Mouse (Mus musculus) ovary, adult 18-20 months (tissue): Measurements from ENCODE around the gene Gzmf.
"Not testable (repeated sequence)": the region's sequence is repeated elsewhere in the genome, so short reads cannot be mapped to it uniquely, and the experiment has no call there.

Experiments used
- DNase-seq: peaks from one replicate; pipeline ENCODE4 v3.0.0; 2022; ENCODE audit warnings: low spot score, mixed read lengths

Gzmf gene

GRCm38 (mm10) chr14:56211317-56211716 lies at the start of gene Gzmf:
TSS of gene Gzmf (minus strand) at chr14:56211417.
- DNase-seq: no peak

GRCm38 (mm10) chr14:56240409-56240808 lies 29.2 kb upstream of the Gzmf start:
- no peak for DNase-seq

GRCm38 (mm10) chr14:56234556-56234955 lies 23.3 kb upstream of the Gzmf start, which contains the start of gene Gzmc:
TSS of gene Gzmc (minus strand) at chr14:56234656.
- no peak for DNase-seq

- no peak for DNase-seq
Measured at GRCm38 (mm10) chr14:56205613-56206012, 5.6 kb downstream of the Gzmf start.

- not testable (repeated sequence) for DNase-seq
Measured at GRCm38 (mm10) chr14:56205021-56205420, 6.2 kb downstream of the Gzmf start.

- DNase-seq: no peak
Measured at GRCm38 (mm10) chr14:56203975-56204374, 7.2 kb downstream of the Gzmf start.

- DNase-seq: no peak
Measured at GRCm38 (mm10) chr14:56186946-56187345, 24.3 kb downstream of the Gzmf start.

- DNase-seq: no peak
Measured at GRCm38 (mm10) chr14:56186521-56186920, 24.7 kb downstream of the Gzmf start.

- not testable (repeated sequence) for DNase-seq
Measured at GRCm38 (mm10) chr14:56177651-56178050, 33.6 kb downstream of the Gzmf start.

GRCm38 (mm10) chr14:56174499-56174898 lies 36.7 kb downstream of the Gzmf start, which contains the start of gene Gzmn:
TSS of gene Gzmn (minus strand) at chr14:56174599.
- no peak for DNase-seq

GRCm38 (mm10) chr14:56173396-56173795 lies 37.8 kb downstream of the Gzmf start:
- DNase-seq: no peak

GRCm38 (mm10) chr14:56172744-56173143 lies 38.5 kb downstream of the Gzmf start:
- DNase-seq: no peak

GRCm38 (mm10) chr14:56168009-56168408 lies 43.2 kb downstream of the Gzmf start:
- DNase-seq: no peak

- no peak for DNase-seq
Measured at GRCm38 (mm10) chr14:56162109-56162508, 49.1 kb downstream of the Gzmf start.

GRCm38 (mm10) chr14:56159479-56159878 lies 51.7 kb downstream of the Gzmf start, which contains the start of gene Gzmg:
TSS of gene Gzmg (minus strand) at chr14:56159579.
- not testable (repeated sequence) for DNase-seq

GRCm38 (mm10) chr14:56155340-56155739 lies 55.9 kb downstream of the Gzmf start:
- DNase-seq: no peak
